Mouse (Mus musculus): ENCODE measurements at regions not wholly inside any gene's neighbourhood (a gene's known extent, or its start where the extent isn't known, plus 50 kb on each side); places are given as distances from the start of the nearest gene placed in this dataset.

DNA sequence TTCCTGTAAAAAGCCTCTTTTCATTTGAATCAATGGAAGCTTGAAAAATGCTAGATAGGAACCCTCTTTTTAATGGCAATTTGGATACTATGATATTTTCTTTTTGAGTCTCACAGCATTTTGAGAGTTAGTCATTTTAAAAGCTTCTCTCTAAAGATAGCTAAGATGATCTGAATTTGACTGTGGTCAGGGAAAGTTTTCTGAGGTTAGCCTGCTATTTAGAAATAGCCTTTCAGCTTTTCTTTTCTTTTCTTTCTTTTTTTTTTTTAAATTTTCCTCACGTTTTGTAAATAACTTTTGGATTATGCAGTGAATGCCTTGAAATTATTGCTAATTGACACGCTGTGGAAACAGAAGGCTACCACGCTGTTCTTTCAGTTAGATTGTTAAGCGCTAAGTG lies 387.3 kb upstream of the Zeb2 start:
- DNase-seq (ENCODE audit: low read depth), result no peak

DNA sequence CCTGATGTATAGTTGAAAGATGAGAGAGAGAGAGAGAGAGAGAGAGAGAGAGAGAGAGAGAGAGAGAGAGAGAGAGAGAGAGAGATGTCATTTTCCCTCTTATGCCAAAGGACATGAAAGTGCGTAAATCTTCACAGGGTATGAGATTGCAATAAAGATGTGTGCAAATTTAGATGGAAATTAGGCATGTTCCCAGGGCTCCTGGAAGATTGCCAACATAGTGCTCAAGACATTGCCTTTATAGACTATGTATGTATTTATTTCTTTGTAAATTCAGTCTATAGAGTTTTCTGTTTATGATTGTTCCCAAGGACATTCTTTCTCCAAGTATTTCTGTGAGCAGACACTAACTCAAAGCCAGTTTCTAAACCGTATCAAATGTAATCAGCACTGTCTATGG lies 376.5 kb upstream of the Zeb2 start:
- no peak for DNase-seq (ENCODE audit: low read depth)

GRCm38 (mm10) chr2:45486530-45486929 lies 369.3 kb upstream of the Zeb2 start:
- DNase-seq (ENCODE audit: low read depth), result no peak

DNA sequence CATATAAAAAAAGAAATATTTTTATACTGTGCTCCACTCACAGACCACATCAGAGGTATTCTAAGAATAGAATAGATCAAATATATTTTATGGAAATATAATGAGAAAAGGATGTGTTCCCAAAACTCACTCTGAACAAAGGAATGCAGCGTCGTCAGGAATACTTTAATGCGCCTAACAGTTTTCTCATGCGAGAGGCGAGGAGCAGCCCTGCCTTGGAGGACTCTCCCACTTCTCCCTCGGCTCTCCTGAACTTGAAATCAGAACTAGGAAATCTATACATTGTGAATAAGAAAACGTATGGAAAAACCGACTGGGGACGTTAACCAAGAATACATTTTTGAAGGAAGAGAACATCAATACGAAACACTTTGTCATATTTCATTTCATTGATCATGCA lies 368.3 kb upstream of the Zeb2 start:
- DNase-seq (ENCODE audit: low read depth), result no peak

- DNase-seq (ENCODE audit: low read depth), result no peak
These were observed 363.5 kb upstream of the Zeb2 start for GRCm38 (mm10) chr2:45480671-45481070.

DNA sequence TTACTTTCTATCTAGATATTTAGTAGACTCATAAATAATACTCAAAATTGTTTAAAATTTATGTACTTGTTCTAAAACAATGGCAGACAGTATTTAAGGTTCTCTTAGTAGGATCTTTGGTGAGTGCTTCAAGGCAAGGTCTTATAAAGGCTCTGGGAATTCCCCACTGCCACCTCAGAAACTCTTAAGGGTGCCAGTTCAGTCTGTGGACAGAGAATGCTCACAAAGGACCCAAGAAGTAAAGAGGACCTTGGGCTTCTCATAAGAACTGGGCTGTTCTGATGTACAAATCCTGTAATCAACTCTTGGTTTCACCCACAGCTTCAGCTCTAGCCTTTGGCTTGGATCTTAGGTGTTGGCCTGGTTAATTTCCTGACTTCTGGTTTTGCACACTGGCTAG lies 358.8 kb upstream of the Zeb2 start:
- no peak for DNase-seq (ENCODE audit: low read depth)

DNA sequence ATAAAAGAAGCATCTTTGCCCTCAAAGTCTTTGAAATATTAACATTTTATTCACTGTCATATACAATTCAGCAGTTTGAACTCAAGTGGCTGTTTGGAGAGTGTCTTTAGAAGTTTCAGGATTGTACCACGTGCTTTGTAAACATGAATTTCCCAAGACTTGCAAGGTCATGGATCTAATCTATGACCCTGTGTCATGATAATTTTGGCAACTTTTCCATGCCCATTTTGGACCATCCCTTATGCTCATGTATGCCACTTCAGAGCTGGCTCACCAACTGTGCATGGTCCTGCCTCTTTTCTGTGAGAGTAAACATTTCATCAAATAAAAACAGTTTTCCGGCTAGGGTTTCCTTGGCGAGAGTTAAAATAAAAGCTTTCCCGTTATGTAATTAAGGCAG lies 347.1 kb upstream of the Zeb2 start:
- DNase-seq (ENCODE audit: low read depth), result no peak

GRCm38 (mm10) chr2:45459410-45459809 lies 342.2 kb upstream of the Zeb2 start:
- DNase-seq (ENCODE audit: low read depth), result no peak

DNA sequence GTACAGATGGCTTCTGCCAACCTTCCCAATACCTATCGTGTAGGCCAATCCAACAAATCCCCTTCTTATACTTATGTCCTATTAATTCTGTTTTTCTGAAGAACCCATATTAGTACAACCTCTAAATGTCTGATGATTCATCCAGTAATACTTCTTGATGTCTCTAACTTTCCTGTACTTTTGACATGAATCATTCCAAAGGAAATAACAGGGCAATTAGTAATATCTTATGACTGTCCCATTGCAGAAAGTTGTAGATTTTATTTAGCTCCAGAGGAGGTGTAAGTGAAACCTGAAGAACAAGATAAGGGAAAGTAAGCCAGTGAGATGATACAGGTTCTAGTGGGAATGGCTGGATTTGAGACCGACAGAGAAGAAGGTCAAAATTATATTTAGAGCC lies 337.6 kb upstream of the Zeb2 start:
- no peak for DNase-seq (ENCODE audit: low read depth)

- DNase-seq (ENCODE audit: low read depth), result no peak
These were observed 322.0 kb upstream of the Zeb2 start for GRCm38 (mm10) chr2:45439146-45439545.

GRCm38 (mm10) chr2:45438739-45439138 lies 321.5 kb upstream of the Zeb2 start:
- no peak for DNase-seq (ENCODE audit: low read depth)

DNA sequence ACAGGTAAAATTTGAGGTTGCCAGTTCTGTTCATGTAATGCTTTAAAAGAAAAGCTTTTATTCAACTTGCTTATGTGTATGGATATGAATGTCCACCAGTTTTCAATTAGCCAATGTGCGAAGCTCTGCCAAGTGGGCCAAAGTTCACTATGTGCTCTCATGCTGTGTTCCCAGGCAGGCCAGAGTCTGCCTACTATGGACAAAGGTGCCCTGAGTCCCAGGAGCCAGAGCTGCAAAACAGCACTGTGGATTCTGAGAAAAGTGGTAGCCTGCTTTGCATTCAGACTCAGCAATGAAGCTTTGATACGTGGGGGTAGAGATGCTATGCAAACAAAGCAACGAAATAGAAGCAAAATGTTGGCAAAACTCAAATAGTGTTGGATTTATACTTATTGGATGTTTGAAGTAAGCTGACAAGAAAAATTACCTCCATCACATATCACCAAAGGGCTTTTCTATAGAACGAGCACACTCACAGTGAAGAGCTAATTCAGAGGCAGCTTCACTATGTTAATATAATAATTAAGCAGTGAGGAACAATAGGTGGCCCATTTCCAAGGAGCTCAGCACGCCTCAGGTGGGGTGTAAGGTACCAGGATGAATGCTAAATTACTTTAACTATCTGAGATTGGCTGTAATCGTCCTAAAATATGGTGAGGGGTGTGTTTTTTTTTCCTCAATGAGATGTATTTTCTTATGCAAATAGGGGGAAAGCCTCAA lies 318.2 kb upstream of the Zeb2 start:
- peak; percentile 58 for DNase-seq (ENCODE audit: low read depth)

DNA sequence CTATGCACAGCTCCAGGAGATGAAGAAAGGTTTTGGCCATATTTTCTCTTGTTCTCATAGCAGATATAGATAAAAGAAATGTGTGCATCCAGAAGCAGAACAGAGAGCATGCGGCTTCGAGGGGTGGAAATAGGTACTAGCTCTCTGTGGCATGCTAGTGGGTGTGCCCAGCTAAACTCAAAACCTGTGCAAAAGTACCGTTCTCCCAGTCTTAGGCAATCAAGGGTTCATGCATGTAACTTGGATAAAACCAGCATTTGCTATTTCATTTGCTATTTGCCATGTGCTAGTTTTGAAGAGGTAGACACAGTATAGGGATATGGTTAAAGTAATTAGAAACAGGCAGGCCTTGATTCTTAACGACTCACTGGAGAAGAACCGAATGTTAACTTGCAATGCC lies 317.6 kb upstream of the Zeb2 start:
- DNase-seq (ENCODE audit: low read depth), result no peak

DNA sequence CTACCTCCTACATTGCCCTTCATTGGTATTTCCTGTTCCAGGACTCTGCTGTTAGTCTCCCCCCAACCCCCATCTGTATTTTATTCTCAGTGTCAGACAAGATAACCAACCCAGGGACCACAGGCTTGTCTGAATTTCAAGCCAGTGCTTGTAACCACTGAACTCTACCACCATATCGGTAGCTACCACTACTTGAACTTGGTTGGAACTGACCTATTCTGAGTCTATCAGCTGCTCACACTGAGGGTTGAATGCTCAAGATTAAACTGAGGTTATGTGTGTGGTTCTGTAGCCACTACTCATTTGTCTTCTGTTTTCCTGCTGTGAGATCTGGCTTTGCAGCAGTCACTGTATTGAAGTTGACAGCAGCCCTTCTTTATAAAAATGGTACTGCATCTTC lies 317.0 kb upstream of the Zeb2 start:
- no peak for DNase-seq (ENCODE audit: low read depth)

DNA sequence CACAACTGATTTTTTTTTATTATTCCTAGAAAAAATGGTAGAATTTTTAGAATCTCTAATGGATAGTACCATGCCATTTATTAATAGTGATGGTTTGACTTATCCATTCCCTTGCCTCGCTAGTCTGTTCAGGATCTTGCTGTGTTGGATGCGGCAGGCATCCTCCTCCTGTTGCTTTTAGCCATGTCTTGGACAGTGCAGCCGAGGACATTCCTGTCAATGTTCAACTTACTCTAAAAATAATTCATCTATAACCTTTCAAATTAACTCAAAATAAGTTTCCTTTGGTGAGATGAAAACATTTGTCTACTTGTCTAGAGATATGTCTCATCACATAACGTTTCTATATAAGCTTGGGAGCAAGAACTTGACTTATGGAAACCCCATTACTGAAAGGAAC lies 314.2 kb upstream of the Zeb2 start:
- DNase-seq (ENCODE audit: low read depth), result no peak

GRCm38 (mm10) chr2:45421774-45422173 lies 304.6 kb upstream of the Zeb2 start:
- no peak for DNase-seq (ENCODE audit: low read depth)

- DNase-seq (ENCODE audit: low read depth), result no peak
These were observed 290.9 kb upstream of the Zeb2 start for GRCm38 (mm10) chr2:45408136-45408535.

GRCm38 (mm10) chr2:45389902-45390492 lies 272.8 kb upstream of the Zeb2 start:
- no peak for DNase-seq (ENCODE audit: low read depth)

GRCm38 (mm10) chr2:45371268-45371667 lies 254.1 kb upstream of the Zeb2 start:
- DNase-seq (ENCODE audit: low read depth), result no peak

DNA sequence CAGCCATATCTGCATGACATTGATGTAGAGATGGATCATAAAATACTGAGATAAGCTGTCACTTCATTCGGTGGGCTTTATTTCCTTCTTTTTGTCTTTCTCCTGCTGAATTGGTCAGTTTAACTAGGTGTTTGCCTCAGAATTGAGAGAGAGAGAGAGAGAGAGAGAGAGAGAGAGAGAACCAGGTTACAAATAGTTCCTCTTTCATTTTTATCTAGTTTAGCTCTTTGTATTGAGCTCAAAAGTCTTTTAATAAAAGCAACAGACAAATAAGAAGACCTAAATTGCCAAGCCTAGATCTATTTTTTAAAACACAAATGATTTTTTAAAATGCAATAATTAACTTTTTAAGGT lies 253.4 kb upstream of the Zeb2 start:
- DNase-seq (ENCODE audit: low read depth), result no peak

DNA sequence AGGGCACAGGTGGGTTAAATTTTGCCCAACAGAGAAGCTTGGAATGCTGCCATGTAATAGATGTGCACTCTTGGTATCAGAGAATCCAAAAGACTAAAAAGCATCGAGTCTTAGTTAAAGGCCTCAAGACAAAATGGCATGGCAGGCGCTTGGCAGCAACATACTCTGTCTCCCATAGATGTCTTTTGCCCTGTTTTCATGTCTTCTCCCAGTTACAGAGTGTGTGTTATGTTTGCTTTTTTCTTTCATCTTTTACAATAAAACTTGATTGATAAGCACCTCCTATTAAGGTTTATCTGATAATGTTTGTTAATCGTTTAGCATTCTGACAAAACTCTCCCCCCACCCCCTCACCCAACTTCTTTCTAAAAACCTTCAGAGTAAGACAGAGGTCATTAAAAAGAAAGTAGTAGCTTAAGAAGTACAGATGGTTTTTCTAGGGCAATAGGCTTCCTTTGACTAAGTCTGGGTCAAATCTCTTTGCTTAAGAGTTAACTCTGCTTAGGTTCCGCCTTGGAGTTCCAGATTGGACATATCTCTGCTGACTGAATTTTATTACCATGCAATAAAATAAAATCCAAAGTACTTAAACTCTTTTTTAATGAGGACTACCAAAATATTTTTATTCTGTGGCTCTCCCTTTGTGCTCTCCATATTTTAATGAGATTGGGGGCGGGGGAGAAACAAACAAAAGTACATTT lies 252.9 kb upstream of the Zeb2 start:
- no peak for DNase-seq (ENCODE audit: low read depth)

DNA sequence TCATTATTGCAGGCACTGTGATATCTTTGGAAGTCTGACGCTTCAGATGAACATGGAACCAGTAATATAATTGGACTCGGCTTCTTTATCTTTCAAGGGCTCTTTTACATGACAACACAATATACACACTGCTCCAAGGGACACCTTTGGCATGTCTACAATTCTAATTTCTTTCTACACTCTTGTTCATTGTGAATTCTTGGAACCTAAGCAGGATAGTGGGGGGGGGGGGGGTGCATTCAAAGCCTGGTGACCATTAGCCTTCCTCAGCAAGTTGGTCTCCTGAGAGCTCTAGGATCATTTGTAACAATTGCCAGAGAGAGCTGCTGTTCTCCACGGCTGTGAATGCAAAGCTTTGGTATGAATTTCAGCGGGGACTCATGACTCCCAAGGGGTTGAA lies 252.2 kb upstream of the Zeb2 start:
- DNase-seq (ENCODE audit: low read depth), result no peak

- no peak for DNase-seq (ENCODE audit: low read depth)
These were observed 250.4 kb upstream of the Zeb2 start for GRCm38 (mm10) chr2:45367436-45368193.
